Mouse (Mus musculus): ENCODE measurements around the gene Ahnak. TPM values are rescaled to one million over a fixed set of nuclear protein-coding genes. Genes with fewer than 3 reads are reported as not detected.
A peak's percentile ranks its signal among the peaks of the same experiment; 100 is the strongest.

The Ahnak gene
- total RNA-seq, 1 experiment = 155 TPM

DNA sequence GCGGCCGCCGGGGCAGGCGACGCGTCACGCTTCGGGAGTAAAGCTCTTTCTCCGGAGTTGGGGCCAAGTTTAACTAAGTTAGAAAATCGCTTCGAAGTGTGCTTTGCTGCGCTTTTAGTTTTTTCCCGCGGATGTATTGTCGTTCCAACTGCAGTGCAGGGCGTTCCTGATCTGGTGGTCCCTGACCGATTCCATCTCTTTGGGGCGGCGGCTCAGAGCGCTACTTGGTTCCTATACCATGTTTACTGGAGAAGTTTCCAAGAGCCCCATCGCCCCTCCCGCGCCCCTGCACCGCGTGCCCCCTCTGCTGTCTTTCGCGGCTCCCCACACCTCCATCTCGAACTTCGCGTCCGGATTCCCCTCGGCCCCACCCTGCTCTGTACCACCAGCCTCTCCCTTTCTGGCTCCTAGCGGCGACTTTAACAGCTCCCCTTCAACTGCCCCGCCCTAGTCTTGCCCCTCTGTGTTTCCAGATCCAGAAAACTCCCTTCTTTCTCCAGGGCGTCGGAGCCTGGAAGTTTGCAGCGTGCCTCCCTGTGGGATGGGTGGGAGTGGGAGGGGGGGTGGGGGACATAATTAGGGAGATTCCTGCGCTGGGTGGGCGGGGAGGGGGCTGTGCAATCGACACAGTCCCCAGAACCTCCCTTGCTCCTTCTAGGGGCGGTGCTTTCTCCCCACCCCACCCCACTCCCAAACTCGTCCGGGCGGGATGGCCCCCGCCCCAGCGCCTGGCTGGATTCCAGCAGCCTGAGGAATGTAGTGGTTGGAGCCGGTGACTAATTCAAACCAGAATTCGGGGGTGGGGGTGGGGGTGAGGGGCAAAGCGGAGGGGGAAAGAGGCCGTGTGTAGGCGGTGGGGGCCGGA lies 715 bp downstream of the Ahnak start:
- peak overlapping the region; percentile 75 for H3K9ac ChIP-seq (ENCODE audit: insufficient read depth, low read depth, low read length, poor library complexity, severe bottlenecking)
- H3K27ac ChIP-seq (ENCODE audit: insufficient read depth, low read depth, low read length, poor library complexity, severe bottlenecking) = peak overlapping the region; percentile 63
- in situ Hi-C loops (cut with MboI; ENCODE audit: low sequenced_read_pairs in 2 of 2, unreplicated experiment in 2 of 2) = loop anchor here (10.0 to 25.0 kb wide), 2 partner anchors 95 to 98 kb away; partner anchors contain the start of gene Scgb1a1 (in 2 of the 2)
- H3K9me3 ChIP-seq (ENCODE audit: control insufficient read depth, insufficient read depth, low read depth, low read length) = no peaks in the 10 kb centered on the region
- TF ChIP-seq ZNF384 (IDR thresholded peaks at IDR 0.05; ENCODE audit: low read depth, low read length) (no peak), CHD2 (IDR thresholded peaks at IDR 0.05; ENCODE audit: low read depth, low read length) (no peak), MAFK (IDR thresholded peaks at IDR 0.05; ENCODE audit: insufficient read depth, low read depth, low read length) (no peak), HCFC1 (IDR thresholded peaks at IDR 0.05; ENCODE audit: borderline replicate concordance, insufficient read depth, low read length) (no peak), ZC3H11A (IDR thresholded peaks at IDR 0.05; ENCODE audit: borderline replicate concordance, low read depth, low read length) (no peak)
- no peaks in the 10 kb centered on the region for H3K36me3 ChIP-seq (ENCODE audit: control insufficient read depth, insufficient read depth, low read length, poor library complexity, severe bottlenecking)
- peaks cover 9 to 29% of the 10 kb centered on the region in 2 experiments; a peak in 3 of 4 replicates for H3K4me1 ChIP-seq (ENCODE audit: control insufficient read depth in 2 of 2, insufficient read depth in 2 of 2, low read length in 2 of 2, poor library complexity in 1 of 2)
- H3K4me3 ChIP-seq (ENCODE audit: insufficient read depth in 1 of 2, low read depth in 1 of 2, low read length in 2 of 2, poor library complexity in 1 of 2, severe bottlenecking in 1 of 2) = peak overlapping the region; percentile 79 to 84
- DNase-seq (ENCODE audit: low read depth, low spot score) = peak; percentile 79

DNA sequence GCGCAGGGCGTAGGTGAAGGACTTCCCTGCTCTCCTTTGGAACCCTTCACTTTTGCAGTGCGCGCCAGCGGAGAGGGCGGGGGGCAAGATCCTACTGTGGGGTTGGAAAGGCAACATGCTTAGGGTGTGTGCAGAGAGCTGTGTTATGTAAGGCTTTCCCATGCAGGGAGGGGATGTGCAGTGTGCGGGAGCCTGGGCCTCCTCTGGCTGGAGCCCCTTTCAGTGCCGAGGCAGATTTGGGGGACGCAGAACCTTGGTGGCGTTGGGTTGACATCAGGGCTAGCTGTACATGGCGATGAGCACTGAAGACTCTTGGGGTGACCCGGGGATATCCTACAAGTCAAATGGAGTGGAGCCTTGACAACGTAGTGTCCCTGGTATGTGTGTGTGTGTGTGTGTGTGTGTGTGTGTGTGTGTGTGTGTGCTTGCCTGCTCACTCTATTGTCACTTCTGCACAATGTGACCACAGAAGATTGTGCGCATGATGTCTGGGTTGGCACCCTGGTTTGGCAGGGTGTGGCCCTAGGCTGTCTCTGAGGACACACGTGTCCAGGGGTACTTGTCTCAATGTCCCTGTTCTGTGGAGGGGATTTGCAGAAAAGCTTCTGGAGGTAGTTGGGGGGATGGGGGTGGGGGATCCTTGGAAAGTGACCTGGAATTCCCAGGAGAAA lies 1.5 kb downstream of the Ahnak start:
- DNase-seq (ENCODE audit: low read depth, low spot score) = no peak
- H3K27ac ChIP-seq (ENCODE audit: insufficient read depth, low read depth, low read length, poor library complexity, severe bottlenecking) = peak overlapping the region; percentile 63
- no peaks in the 10 kb centered on the region for H3K9me3 ChIP-seq (ENCODE audit: control insufficient read depth, insufficient read depth, low read depth, low read length)
- TF ChIP-seq ZC3H11A (IDR thresholded peaks at IDR 0.05; ENCODE audit: borderline replicate concordance, low read depth, low read length) = no peak
- no peak for TF ChIP-seq HCFC1 (IDR thresholded peaks at IDR 0.05; ENCODE audit: borderline replicate concordance, insufficient read depth, low read length)
- no peak for TF ChIP-seq CHD2 (IDR thresholded peaks at IDR 0.05; ENCODE audit: low read depth, low read length)
- no peak for TF ChIP-seq MAFK (IDR thresholded peaks at IDR 0.05; ENCODE audit: insufficient read depth, low read depth, low read length)
- no peak for TF ChIP-seq ZNF384 (IDR thresholded peaks at IDR 0.05; ENCODE audit: low read depth, low read length)
- H3K9ac ChIP-seq (ENCODE audit: insufficient read depth, low read depth, low read length, poor library complexity, severe bottlenecking) = peak overlapping the region; percentile 57
- peak overlapping the region; percentile 79 to 84 for H3K4me3 ChIP-seq (ENCODE audit: insufficient read depth in 1 of 2, low read depth in 1 of 2, low read length in 2 of 2, poor library complexity in 1 of 2, severe bottlenecking in 1 of 2)
- H3K36me3 ChIP-seq (ENCODE audit: control insufficient read depth, insufficient read depth, low read length, poor library complexity, severe bottlenecking) = no peaks in the 10 kb centered on the region
- peaks cover 9 to 29% of the 10 kb centered on the region in 2 experiments; a peak in 3 of 4 replicates for H3K4me1 ChIP-seq (ENCODE audit: control insufficient read depth in 2 of 2, insufficient read depth in 2 of 2, low read length in 2 of 2, poor library complexity in 1 of 2)
- in situ Hi-C loops (cut with MboI; ENCODE audit: low sequenced_read_pairs in 2 of 2, unreplicated experiment in 2 of 2) = loop anchor here (10.0 to 25.0 kb wide), 2 partner anchors 94 to 97 kb away; partner anchors contain the start of gene Scgb1a1 (in 2 of the 2)

DNA sequence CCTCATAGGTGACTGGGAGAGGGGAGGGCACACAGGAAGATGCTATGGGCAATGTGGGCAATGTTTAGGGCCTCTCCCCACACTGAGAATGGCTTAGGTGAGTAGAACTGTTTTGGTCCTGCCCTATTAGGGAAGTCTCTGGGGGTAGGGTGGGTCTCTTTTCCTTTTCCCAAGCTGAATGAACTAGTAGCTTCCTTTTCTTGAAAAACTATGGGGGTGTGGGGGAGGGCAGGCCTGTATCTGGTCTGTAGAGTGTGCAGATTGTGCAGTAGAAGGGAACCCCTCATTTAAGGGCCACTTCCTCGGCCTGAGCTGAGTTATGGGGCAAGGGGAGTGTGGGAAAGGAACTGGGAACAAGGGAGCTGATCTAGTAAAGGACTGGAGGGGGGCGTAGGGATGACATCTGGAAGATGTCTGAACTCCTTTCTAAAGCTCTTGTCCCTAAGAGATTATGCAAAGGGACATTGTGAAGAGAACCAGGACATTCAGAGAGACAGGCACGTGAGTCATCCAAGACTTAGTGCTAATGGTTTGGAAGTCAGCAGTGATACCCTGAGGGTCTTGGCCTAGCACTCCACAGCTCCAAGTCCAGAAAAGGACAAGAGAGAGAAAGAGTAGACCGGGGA lies 2.3 kb downstream of the Ahnak start:
- H3K27ac ChIP-seq (ENCODE audit: insufficient read depth, low read depth, low read length, poor library complexity, severe bottlenecking) = no peak overlapping the region
- no peaks in the 10 kb centered on the region for H3K9me3 ChIP-seq (ENCODE audit: control insufficient read depth, insufficient read depth, low read depth, low read length)
- H3K4me1 ChIP-seq (ENCODE audit: control insufficient read depth in 2 of 2, insufficient read depth in 2 of 2, low read length in 2 of 2, poor library complexity in 1 of 2) = peaks cover 9 to 29% of the 10 kb centered on the region in 2 experiments; a peak in 3 of 4 replicates
- H3K9ac ChIP-seq (ENCODE audit: insufficient read depth, low read depth, low read length, poor library complexity, severe bottlenecking) = no peak overlapping the region
- TF ChIP-seq MAFK (IDR thresholded peaks at IDR 0.05; ENCODE audit: insufficient read depth, low read depth, low read length) (no peak), HCFC1 (IDR thresholded peaks at IDR 0.05; ENCODE audit: borderline replicate concordance, insufficient read depth, low read length) (no peak), CHD2 (IDR thresholded peaks at IDR 0.05; ENCODE audit: low read depth, low read length) (no peak), ZNF384 (IDR thresholded peaks at IDR 0.05; ENCODE audit: low read depth, low read length) (no peak), ZC3H11A (IDR thresholded peaks at IDR 0.05; ENCODE audit: borderline replicate concordance, low read depth, low read length) (no peak)
- H3K36me3 ChIP-seq (ENCODE audit: control insufficient read depth, insufficient read depth, low read length, poor library complexity, severe bottlenecking) = no peaks in the 10 kb centered on the region
- H3K4me3 ChIP-seq (ENCODE audit: insufficient read depth in 1 of 2, low read depth in 1 of 2, low read length in 2 of 2, poor library complexity in 1 of 2, severe bottlenecking in 1 of 2) = no peak overlapping the region; a peak in 1 of 4 replicates
- in situ Hi-C loops (cut with MboI; ENCODE audit: low sequenced_read_pairs in 2 of 2, unreplicated experiment in 2 of 2) = loop anchor here (10.0 to 25.0 kb wide), 2 partner anchors 93 to 96 kb away; partner anchors contain the start of gene Scgb1a1 (in 2 of the 2)
- no peak for DNase-seq (ENCODE audit: low read depth, low spot score)

Data from ES-E14 (cell line).